Mouse (Mus musculus) hindbrain, embryonic 10.5 days (tissue): ENCODE data around the gene Chpt1. TPM values are rescaled to one million over a fixed set of nuclear protein-coding genes. Genes with fewer than 3 reads are reported as not detected.

Experiments used
- DNase-seq: peaks from one replicate; pipeline ENCODE4 v3.0.0-alpha.2; 2017; ENCODE audit warnings: low spot score
- H3K27ac ChIP-seq: fragments of 300-500 bp; sonication (generic); 2 replicates; pipeline ENCODE4 v1.5.1; 2016; ENCODE audit warnings: mild to moderate bottlenecking, moderate library complexity
- H3K27me3 ChIP-seq: fragments of 300-500 bp; sonication (generic); 2 replicates; pipeline ENCODE4 v1.6.1; 2016; ENCODE audit warnings: mild to moderate bottlenecking; ENCODE audit not compliant: poor library complexity, insufficient read depth, severe bottlenecking
- H3K36me3 ChIP-seq: fragments of 300-500 bp; sonication (generic); 2 replicates; pipeline ENCODE4 v1.6.1; 2016; ENCODE audit warnings: mild to moderate bottlenecking, moderate library complexity
- H3K4me1 ChIP-seq: fragments of 300-500 bp; sonication (generic); replicated peaks from 2 replicates; pipeline ENCODE4 v1.6.1; 2016; ENCODE audit warnings: mild to moderate bottlenecking
- H3K4me3 ChIP-seq: fragments of 300-500 bp; sonication (generic); 2 replicates; pipeline ENCODE4 v1.5.1; 2016; ENCODE audit warnings: mild to moderate bottlenecking, moderate library complexity
- H3K9me3 ChIP-seq: fragments of 300-500 bp; sonication (generic); 2 replicates; pipeline ENCODE4 v1.6.1; 2016; ENCODE audit warnings: mild to moderate bottlenecking, moderate library complexity
- WGBS: fragments of 180-500 bp; shearing (Covaris S2); methylation state at CpG from one replicate; pipeline ENCODE4 v1.1.7; 2016; 5-methylcytosine and 5-hydroxymethylcytosine counted together
- polyA plus RNA-seq: library from polyadenylated mRNA; unstranded; fragments of >200 nt; fragmentation: Nextera tagmentation; extraction: Ambion mirVana; gene quantifications from 2 replicates; pipeline ENCODE4 v1.2.1, GENCODE M21; 2016

Gene Chpt1
- polyA plus RNA-seq, 1 experiment from 2014 or later: 11.8 TPM

GRCm38 (mm10) chr10:88417686-88418085, 86.2 kb downstream of the Chpt1 start:
- no peak for DNase-seq
- 88% methylated on average over 5 of the region's 5 CpGs for WGBS
- no peaks in the 10 kb centered on the region for H3K27me3 ChIP-seq

GRCm38 (mm10) chr10:88412290-88412995, 91.4 kb downstream of the Chpt1 start:
- H3K9me3 ChIP-seq: no peaks in the 10 kb centered on the region
- no peak overlapping the region for H3K4me3 ChIP-seq
- no peak overlapping the region for H3K27ac ChIP-seq
- no peaks in the 10 kb centered on the region for H3K27me3 ChIP-seq
- 84% methylated on average over 17 of the region's 17 CpGs for WGBS
- no peak for DNase-seq
- H3K4me1 ChIP-seq: no peaks in the 10 kb centered on the region
- H3K36me3 ChIP-seq: 0 out of 2 replicates have a peak, but pooled peaks cover 2% of the 10 kb centered on the region

More at GRCm38 (mm10) chr10:88417686-88418085, 86.2 kb downstream of the Chpt1 start:
- no peak overlapping the region for H3K4me3 ChIP-seq
- no peak overlapping the region for H3K27ac ChIP-seq
- peaks cover 20% of the 10 kb centered on the region for H3K36me3 ChIP-seq
- H3K9me3 ChIP-seq: no peaks in the 10 kb centered on the region
- H3K4me1 ChIP-seq: no peaks in the 10 kb centered on the region

- no peak for DNase-seq
- Histone ChIP-seq H3K4me1 (no peaks in the 10 kb centered on the region), H3K9me3 (no peaks in the 10 kb centered on the region), H3K27ac (no peak overlapping the region), H3K4me3 (no peak overlapping the region), H3K27me3 (no peaks in the 10 kb centered on the region), H3K36me3 (no peaks in the 10 kb centered on the region)
- whole genome bisulfite sequencing: 79% methylated on average over 2 of the region's 2 CpGs
These were observed 94.1 kb downstream of the Chpt1 start for GRCm38 (mm10) chr10:88409751-88410150.

- no peaks in the 10 kb centered on the region for H3K27me3 ChIP-seq
- WGBS: 94% methylated on average over 12 of the region's 12 CpGs
- H3K9me3 ChIP-seq: no peaks in the 10 kb centered on the region
- no peak overlapping the region for H3K27ac ChIP-seq
- DNase-seq: no peak
- H3K36me3 ChIP-seq: no peaks in the 10 kb centered on the region
- H3K4me3 ChIP-seq: no peak overlapping the region
- no peaks in the 10 kb centered on the region for H3K4me1 ChIP-seq
These were observed 95.8 kb downstream of the Chpt1 start for GRCm38 (mm10) chr10:88407875-88408631.

GRCm38 (mm10) chr10:88405812-88406211, 98.1 kb downstream of the Chpt1 start:
- DNase-seq: no peak
- WGBS: 84% methylated on average over 7 of the region's 7 CpGs

GRCm38 (mm10) chr10:88404220-88404619, 99.7 kb downstream of the Chpt1 start:
- no peak overlapping the region for H3K4me3 ChIP-seq
- H3K27ac ChIP-seq: no peak overlapping the region
- peaks cover 8% of the 10 kb centered on the region for H3K36me3 ChIP-seq
- no peaks in the 10 kb centered on the region for H3K4me1 ChIP-seq
- H3K9me3 ChIP-seq: no peaks in the 10 kb centered on the region
- no peaks in the 10 kb centered on the region for H3K27me3 ChIP-seq
- DNase-seq: no peak
- 88% methylated on average over 6 of the region's 6 CpGs for WGBS

More at GRCm38 (mm10) chr10:88405812-88406211, 98.1 kb downstream of the Chpt1 start:
- no peaks in the 10 kb centered on the region for H3K9me3 ChIP-seq
- H3K4me1 ChIP-seq: no peaks in the 10 kb centered on the region
- no peaks in the 10 kb centered on the region for H3K27me3 ChIP-seq
- peaks cover 8% of the 10 kb centered on the region for H3K36me3 ChIP-seq
- no peak overlapping the region for H3K4me3 ChIP-seq
- H3K27ac ChIP-seq: no peak overlapping the region

- no peaks in the 10 kb centered on the region for H3K4me1 ChIP-seq
- no peak overlapping the region for H3K4me3 ChIP-seq
- peaks cover 8% of the 10 kb centered on the region for H3K36me3 ChIP-seq
- no peak overlapping the region for H3K27ac ChIP-seq
- no peaks in the 10 kb centered on the region for H3K27me3 ChIP-seq
- H3K9me3 ChIP-seq: no peaks in the 10 kb centered on the region
- 95% methylated on average over 4 of the region's 4 CpGs for WGBS
- DNase-seq: no peak
These were observed 100.9 kb downstream of the Chpt1 start for GRCm38 (mm10) chr10:88403021-88403420.

Other genes starting within 250 kb of the Chpt1 start
- gene Dram1, start 125.0 kb downstream of the Chpt1 start, polyA plus RNA-seq: 0.16 and 0.35 TPM in 2 replicates
- gene Gnptab, start 124.9 kb downstream of the Chpt1 start, polyA plus RNA-seq: 8.7 and 9.5 TPM in 2 replicates
- gene Sycp3, start 44.5 kb downstream of the Chpt1 start, polyA plus RNA-seq: not detected in 2 replicates
- gene Mybpc1, start 101.1 kb upstream of the Chpt1 start, polyA plus RNA-seq: 4.8 and 6.8 TPM in 2 replicates
- not detected in 2 replicates for gene Spic, start 180.9 kb upstream of the Chpt1 start, polyA plus RNA-seq
- 143 and 160 TPM in 2 replicates for gene Arl1, start 226.8 kb upstream of the Chpt1 start, polyA plus RNA-seq